Mouse (Mus musculus) cerebellum, adult (tissue): ENCODE data around the gene Xrcc1.
"Not testable (repeated sequence)": the region's sequence is repeated elsewhere in the genome, so short reads cannot be mapped to it uniquely, and the experiment has no call there.

Experiments
- ATAC-seq: cut with Nextera tagmentation; 2 replicates; pipeline ENCODE4 v1.9.2; 2017; ENCODE audit warnings: mild to moderate bottlenecking, moderate library complexity, mixed read lengths; ENCODE audit not compliant: insufficient number of reproducible peaks, low FRiP score, low TSS enrichment

Xrcc1 gene

GRCm38 (mm10) chr7:24546068-24546614 lies at the start of gene Xrcc1, which contains the start of gene Pinlyp:
Xrcc1 (plus strand) TSS chr7:24546289.
Pinlyp (minus strand) TSS chr7:24546118.
- no peak for ATAC-seq

DNA sequence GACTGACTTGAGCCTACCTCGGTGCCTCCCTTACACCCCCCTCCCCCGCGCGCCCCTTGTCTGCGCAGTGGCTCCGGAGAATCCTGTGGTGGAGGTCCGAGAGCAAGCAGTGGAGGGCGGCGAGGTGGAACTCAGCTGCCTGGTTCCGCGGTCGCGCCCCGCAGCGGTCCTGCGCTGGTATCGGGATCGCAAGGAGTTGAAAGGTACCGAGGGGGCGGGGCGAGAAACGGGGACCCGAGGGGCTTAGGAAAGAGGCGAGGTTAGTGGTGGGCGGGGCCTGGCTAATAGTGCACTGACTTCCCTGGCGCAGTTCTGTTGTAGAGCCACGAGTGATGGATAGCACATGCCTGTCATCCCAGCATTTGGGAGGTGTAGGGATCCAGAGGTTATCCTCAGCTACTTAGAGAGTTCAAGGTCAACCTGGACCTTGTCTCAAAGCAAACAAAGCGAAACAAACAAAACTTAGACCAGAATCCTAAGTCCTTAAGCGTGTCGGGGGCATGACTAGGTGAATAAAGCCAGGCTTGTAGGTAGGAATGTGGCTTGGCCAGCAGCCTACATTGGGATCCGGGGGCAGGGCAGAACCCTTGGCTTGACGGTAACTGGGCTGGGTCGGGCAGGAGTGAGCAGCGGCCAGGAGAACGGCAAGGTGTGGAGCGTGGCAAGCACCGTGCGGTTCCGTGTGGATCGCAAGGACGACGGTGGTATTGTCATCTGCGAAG lies 46.1 kb upstream of the Xrcc1 start:
- no peak for ATAC-seq

DNA sequence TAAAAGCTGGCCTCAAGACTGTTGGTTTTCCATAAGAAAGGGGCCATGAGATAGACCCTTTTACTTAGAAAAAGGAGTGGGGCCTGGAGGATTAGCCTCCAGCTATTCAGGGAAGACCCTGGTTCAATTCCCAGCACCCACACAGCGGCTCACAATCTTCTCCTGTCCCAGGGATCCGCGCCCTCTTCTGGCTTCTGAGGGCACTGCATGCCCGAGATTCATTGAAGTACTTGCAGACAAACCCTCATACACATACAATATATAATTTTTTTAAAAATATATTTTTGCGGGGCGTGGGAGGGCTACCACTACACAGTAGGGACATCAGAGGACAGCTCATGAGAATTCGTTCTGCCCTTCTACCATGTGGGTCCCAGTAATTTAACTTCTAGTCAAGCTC lies 45.2 kb upstream of the Xrcc1 start:
- no peak for ATAC-seq

DNA sequence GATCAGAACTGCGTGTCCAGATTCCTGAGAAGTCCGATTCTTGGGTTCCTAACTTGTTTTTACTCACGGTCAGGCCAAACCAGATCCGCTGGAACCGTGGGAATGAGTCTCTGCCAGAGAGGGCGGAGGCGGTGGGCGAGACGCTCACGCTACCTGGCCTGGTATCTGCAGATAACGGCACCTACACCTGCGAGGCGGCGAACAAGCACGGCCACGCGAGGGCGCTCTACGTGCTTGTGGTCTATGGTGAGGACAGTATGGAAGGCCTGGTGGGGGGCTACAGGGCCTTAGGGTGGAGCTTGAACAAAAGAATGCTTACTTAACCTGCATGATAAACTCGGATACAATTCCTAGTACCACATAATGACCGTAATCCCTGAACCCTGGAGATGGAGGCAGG lies 44.6 kb upstream of the Xrcc1 start:
- ATAC-seq: no peak

DNA sequence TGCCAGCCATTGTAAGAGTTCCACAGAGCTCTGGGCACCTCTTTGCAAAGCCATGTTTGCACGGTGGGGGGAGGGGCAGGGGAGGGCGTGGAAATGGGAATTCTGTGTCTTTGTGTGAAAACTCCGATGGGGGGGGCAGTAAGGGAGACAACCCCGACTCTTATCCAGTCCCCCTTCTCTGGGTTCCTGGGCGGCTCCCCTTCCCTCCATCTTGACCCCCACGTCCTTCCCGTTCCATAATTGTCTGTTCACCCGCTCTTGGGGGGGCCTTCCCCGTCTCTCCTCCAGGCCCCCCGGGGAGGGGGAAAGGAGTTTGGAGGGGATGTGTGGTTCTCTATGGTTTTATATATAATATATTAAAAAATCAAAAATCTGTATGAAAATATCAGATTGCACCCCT lies 42.1 kb upstream of the Xrcc1 start:
- no peak for ATAC-seq

- no peak for ATAC-seq
Observed at GRCm38 (mm10) chr7:24504868-24505267, 41.2 kb upstream of the Xrcc1 start.

DNA sequence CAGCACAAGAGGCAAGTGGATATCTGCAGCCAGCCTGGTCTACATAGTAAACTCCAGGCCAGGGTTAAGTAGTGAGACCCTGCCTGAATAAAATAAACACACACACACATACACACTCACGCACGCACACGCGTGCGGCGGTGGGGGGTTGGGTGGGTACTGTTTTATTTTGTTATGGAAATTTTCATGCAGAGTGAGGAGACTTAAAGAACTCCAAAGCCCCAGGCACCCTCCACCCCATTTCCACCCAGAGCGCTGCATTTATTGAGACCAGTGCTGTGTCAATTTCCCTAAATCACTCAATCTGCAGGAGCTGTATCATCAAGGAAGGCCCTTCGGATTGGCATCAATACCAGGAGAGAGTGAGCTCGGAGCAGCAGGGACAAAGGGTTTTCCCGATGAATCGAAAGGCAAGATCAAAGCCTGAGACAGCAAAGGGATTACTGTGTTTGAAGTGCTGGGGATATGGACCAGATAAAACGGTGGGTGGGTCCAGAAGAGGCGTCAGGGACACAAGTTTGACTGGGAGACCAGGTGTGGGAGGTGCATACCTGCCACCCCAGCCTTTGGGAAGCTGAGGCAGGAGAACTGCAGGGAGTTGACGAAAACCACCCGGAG lies 40.5 kb upstream of the Xrcc1 start:
- no peak for ATAC-seq

DNA sequence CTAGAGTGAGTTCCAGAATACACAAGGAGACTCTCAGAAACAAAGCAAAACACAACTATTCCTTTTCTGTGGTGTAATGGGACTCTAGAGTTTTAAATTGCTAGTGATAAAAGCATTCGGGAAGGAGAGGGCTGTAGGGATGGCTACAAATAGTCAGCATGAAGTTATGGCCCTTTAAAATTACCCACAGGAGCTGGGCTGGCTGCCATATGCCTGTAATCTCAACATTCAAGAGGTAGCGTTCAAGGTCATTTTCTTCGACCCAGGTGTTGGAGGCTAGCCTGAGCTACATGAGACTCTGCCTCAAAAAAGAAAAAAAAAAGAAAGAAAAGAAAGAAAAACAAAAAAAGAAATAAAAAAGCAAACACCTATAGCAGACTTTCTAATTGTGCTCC lies 40.0 kb upstream of the Xrcc1 start:
- ATAC-seq: no peak

GRCm38 (mm10) chr7:24506476-24506837 lies 39.6 kb upstream of the Xrcc1 start:
- peak; percentile 29; the same call in 1 of the 2 replicates for ATAC-seq

GRCm38 (mm10) chr7:24506838-24507725 lies 39.0 kb upstream of the Xrcc1 start, which contains the start of gene Zfp428:
Zfp428 (plus strand) TSS chr7:24507006.
- ATAC-seq: peak; percentile 73

DNA sequence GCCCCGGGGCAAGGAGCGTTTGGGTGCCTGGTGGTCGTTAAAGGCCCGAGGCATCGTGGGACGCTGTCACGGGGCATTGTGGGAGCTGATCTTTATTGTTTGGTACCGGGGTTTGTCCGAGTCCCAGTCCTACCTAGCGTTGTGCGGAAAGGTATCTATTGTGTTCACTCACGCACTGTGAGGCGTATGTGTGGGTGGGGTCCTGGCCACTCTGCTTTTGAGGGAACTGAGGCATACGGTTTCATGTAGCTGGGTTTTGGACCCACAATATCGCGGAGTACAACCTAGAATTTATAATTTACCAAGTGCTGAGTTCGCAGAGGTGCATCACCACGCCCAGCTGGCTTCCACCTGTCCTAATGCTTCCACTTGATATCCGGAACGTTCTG lies 38.4 kb upstream of the Xrcc1 start:
- no peak for ATAC-seq

- no peak for ATAC-seq
Observed at GRCm38 (mm10) chr7:24512355-24512754, 33.7 kb upstream of the Xrcc1 start, which contains the start of gene AC161166.1. AC161166.1 (minus strand) TSS chr7:24512455.

DNA sequence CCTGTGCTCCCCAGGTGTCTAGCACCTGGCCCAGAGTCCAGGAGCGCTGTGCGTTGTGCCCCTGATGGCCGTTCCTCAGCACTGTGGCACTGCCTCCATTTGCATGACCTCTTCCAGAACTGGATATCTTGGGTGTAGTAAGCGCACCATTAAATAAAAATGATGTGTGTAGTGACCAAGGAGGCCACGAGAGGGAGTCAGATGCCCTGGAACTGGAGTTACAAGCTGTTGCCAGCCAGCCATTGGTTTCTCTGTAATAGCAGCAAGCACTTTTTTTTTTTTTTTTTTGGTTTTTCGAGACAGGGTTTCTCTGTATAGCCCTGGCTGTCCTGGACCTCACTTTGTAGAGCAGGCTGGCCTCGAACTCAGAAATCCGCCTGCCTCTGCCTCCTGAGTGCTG lies 29.8 kb upstream of the Xrcc1 start:
- ATAC-seq: not testable (repeated sequence)

DNA sequence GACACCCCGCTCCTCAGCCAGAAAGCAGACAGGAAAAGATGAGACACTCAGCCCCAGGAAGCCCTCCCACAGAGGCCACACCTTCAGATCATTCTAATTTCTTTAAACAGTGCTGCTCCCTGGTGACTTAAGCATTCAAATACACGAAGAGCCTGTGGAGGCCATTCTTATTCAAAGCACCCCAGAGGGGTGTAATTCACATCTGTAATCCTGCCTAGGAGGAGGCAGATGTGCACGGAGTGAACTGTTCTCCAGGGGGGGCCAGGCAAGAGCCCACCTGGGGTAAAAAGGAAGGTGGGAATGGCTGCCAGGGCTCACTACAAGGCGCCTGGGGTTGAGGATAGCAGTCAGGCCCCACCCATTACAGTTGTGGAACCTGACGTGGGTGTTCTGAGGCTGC lies 29.0 kb upstream of the Xrcc1 start:
- ATAC-seq: no peak

GRCm38 (mm10) chr7:24517654-24518053 lies 28.4 kb upstream of the Xrcc1 start:
- no peak for ATAC-seq

- ATAC-seq: no peak
Observed at GRCm38 (mm10) chr7:24519130-24519529, 27.0 kb upstream of the Xrcc1 start.

GRCm38 (mm10) chr7:24520054-24520453 lies 26.0 kb upstream of the Xrcc1 start:
- ATAC-seq: not testable (repeated sequence)

- ATAC-seq: no peak
Observed at GRCm38 (mm10) chr7:24522805-24523204, 23.3 kb upstream of the Xrcc1 start.

- ATAC-seq: no peak
Observed at GRCm38 (mm10) chr7:24523723-24524122, 22.4 kb upstream of the Xrcc1 start.

GRCm38 (mm10) chr7:24524978-24525377 lies 21.1 kb upstream of the Xrcc1 start:
- no peak for ATAC-seq
